Mouse (Mus musculus): ENCODE data around the gene Larp7. TPM values are rescaled to one million over a fixed set of nuclear protein-coding genes. Genes with fewer than 3 reads are reported as not detected.

Gene Larp7
- polyA plus RNA-seq, 1 experiment from 2014 or later = 25.6 TPM

DNA sequence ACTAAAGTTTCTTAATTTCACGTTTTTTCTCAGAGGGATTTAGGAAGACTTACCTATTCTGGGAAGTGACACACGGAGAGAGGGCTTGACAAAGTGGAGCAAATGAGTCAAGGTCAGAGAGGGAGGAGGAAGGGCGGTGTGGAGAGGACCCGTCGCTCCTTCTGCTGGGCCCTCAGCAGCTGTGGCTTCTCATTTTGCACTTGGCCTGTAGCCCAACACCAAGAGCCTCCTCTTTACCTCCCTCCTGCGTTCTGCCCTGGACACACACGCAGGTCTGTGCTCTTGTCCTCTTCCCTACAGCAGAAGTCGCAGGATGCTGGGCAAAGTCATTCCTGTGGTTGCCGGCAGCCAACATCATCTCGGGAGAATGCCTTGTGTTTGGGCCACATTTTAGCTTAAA, 32.0 kb downstream of the Larp7 start:
- 81% methylated on average over 10 of the region's 10 CpGs for WGBS
- ATAC-seq (ENCODE audit: low FRiP score) = no peak

GRCm38 (mm10) chr3:127520300-127520699, 32.8 kb downstream of the Larp7 start:
- H3K4me2 ChIP-seq (replicated peaks) = no peak overlapping the region
- H3K27ac ChIP-seq = no peak overlapping the region
- no peaks in the 10 kb centered on the region for H3K9me3 ChIP-seq (ENCODE audit: control insufficient read depth, low read length)
- H3K36me3 ChIP-seq (replicated peaks; ENCODE audit: control insufficient read depth, insufficient read depth) = no peaks in the 10 kb centered on the region
- no peak overlapping the region for H3K9ac ChIP-seq
- no peaks in the 10 kb centered on the region for H3K4me1 ChIP-seq (replicated peaks; ENCODE audit: control insufficient read depth, insufficient read depth, low read length)
- DNase-seq (ENCODE audit: low spot score) (no peak), ATAC-seq (ENCODE audit: low FRiP score) (no peak)
- 86% methylated on average over 6 of the region's 6 CpGs for WGBS
- H3K27me3 ChIP-seq (ENCODE audit: control insufficient read depth, insufficient read depth, low read length) = no peaks in the 10 kb centered on the region
- no peak overlapping the region for H3K4me3 ChIP-seq (replicated peaks; ENCODE audit: low read length)

More for the DNA sequence above, 32.0 kb downstream of the Larp7 start:
- H3K36me3 ChIP-seq (replicated peaks; ENCODE audit: control insufficient read depth, insufficient read depth) = no peaks in the 10 kb centered on the region
- no peak overlapping the region for H3K27ac ChIP-seq
- DNase-seq (ENCODE audit: low spot score) = no peak
- no peaks in the 10 kb centered on the region for H3K9me3 ChIP-seq (ENCODE audit: control insufficient read depth, low read length)
- H3K4me1 ChIP-seq (replicated peaks; ENCODE audit: control insufficient read depth, insufficient read depth, low read length) = no peaks in the 10 kb centered on the region
- no peaks in the 10 kb centered on the region for H3K27me3 ChIP-seq (ENCODE audit: control insufficient read depth, insufficient read depth, low read length)
- no peak overlapping the region for H3K4me3 ChIP-seq (replicated peaks; ENCODE audit: low read length)
- no peak overlapping the region for H3K9ac ChIP-seq
- H3K4me2 ChIP-seq (replicated peaks) = no peak overlapping the region

GRCm38 (mm10) chr3:127515251-127515650, 37.9 kb downstream of the Larp7 start:
- H3K27me3 ChIP-seq (ENCODE audit: control insufficient read depth, insufficient read depth, low read length) = no peaks in the 10 kb centered on the region
- no peak overlapping the region for H3K4me2 ChIP-seq (replicated peaks)
- H3K36me3 ChIP-seq (replicated peaks; ENCODE audit: control insufficient read depth, insufficient read depth) = no peaks in the 10 kb centered on the region
- no peak overlapping the region for H3K4me3 ChIP-seq (replicated peaks; ENCODE audit: low read length)
- no peak overlapping the region for H3K9ac ChIP-seq
- H3K4me1 ChIP-seq (replicated peaks; ENCODE audit: control insufficient read depth, insufficient read depth, low read length) = no peaks in the 10 kb centered on the region
- DNase-seq (ENCODE audit: low spot score) = no peak
- 94% methylated on average over 1 of the region's 1 CpGs for WGBS
- ATAC-seq (ENCODE audit: low FRiP score) = no peak
- no peak overlapping the region for H3K27ac ChIP-seq
- no peaks in the 10 kb centered on the region for H3K9me3 ChIP-seq (ENCODE audit: control insufficient read depth, low read length)

- DNase-seq (ENCODE audit: low spot score) (no peak), ATAC-seq (ENCODE audit: low FRiP score) (no peak)
- H3K9ac ChIP-seq = no peak overlapping the region
- no peak overlapping the region for H3K4me2 ChIP-seq (replicated peaks)
- H3K27ac ChIP-seq = no peak overlapping the region
- H3K9me3 ChIP-seq (ENCODE audit: control insufficient read depth, low read length) = no peaks in the 10 kb centered on the region
- H3K4me3 ChIP-seq (replicated peaks; ENCODE audit: low read length) = no peak overlapping the region
- WGBS = 91% methylated on average over 2 of the region's 2 CpGs
- H3K4me1 ChIP-seq (replicated peaks; ENCODE audit: control insufficient read depth, insufficient read depth, low read length) = no peaks in the 10 kb centered on the region
- no peaks in the 10 kb centered on the region for H3K36me3 ChIP-seq (replicated peaks; ENCODE audit: control insufficient read depth, insufficient read depth)
- no peaks in the 10 kb centered on the region for H3K27me3 ChIP-seq (ENCODE audit: control insufficient read depth, insufficient read depth, low read length)
Measured at GRCm38 (mm10) chr3:127513699-127514098, 39.5 kb downstream of the Larp7 start.

DNA sequence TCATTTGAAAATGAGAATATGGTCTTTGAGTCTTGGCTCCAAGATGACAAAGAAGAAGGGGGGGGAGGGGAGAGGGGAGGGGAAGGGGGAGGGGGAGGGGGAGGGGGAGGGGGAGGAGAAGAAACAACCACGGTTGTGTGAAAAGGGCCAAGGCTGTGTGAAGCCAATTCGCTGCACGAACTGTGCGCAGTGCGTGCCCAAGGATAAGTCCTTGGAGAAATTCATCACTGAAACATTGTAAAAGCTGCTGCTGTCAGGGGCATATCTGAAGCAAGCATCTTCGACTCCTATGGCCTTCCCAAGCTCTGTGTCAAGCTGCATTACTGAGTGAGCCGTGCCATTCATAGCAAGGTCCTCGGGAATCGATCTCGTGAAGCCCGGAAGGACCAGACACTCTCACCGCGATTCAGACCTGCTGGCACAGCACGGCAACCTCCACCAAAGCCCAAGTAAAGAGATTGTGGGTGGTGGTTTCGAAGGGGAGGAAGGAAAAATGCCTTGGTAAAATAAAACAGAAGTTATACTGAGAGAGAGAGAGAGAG, 40.3 kb downstream of the Larp7 start:
- Histone ChIP-seq H3K27ac (no peak overlapping the region), H3K4me3 (replicated peaks; ENCODE audit: low read length) (no peak overlapping the region), H3K27me3 (ENCODE audit: control insufficient read depth, insufficient read depth, low read length) (no peaks in the 10 kb centered on the region), H3K36me3 (replicated peaks; ENCODE audit: control insufficient read depth, insufficient read depth) (no peaks in the 10 kb centered on the region), H3K9ac (no peak overlapping the region), H3K9me3 (ENCODE audit: control insufficient read depth, low read length) (no peaks in the 10 kb centered on the region), H3K4me1 (replicated peaks; ENCODE audit: control insufficient read depth, insufficient read depth, low read length) (no peaks in the 10 kb centered on the region), H3K4me2 (replicated peaks) (no peak overlapping the region)
- ATAC-seq (ENCODE audit: low FRiP score) = no peak
- no peak for DNase-seq (ENCODE audit: low spot score)
- WGBS = 72% methylated on average over 15 of the region's 15 CpGs

DNA sequence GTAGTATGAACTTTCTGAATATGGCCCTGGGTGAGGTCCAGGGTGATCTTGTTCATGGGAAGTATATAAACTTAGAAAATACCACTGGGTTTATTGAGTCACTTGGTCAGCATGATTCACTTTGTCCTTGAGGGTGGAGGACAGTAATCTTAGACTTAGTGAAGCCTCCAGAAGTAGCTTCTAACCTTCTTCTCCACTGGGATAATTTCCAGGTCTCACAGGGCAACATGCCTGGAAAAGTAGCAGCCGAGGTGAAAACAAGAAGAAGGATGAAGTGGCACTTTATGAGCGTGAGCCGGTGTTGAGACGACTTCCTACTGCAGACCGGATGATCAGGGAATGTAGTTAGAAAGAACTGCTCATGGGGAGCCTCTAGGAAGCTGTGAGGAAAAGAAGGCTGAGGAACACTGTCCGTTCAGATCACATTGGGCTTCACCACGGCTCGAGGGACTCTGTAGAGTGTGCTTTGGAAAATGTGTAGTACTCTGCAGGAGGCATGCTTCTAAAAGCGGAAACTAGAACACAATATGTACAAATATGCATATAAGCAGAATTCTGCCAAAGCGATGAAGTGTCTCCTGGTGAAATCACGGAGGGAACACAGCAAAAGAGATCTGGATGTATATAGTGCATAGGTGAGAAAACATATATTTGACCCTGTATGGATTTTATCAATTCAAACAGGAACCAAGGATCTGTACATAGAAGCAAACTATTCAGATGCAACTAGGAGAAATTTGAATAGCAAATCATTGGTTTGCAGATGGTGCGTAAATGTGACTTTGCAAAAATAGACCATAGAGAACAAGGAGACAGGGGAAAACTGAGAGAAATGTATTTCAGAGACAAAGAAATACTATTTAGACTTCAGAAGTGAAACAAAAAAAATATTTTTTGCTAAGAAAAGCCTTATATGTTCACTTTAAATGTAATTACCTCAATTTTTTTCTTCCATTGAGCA, 41.1 kb downstream of the Larp7 start:
- Histone ChIP-seq H3K36me3 (replicated peaks; ENCODE audit: control insufficient read depth, insufficient read depth) (no peaks in the 10 kb centered on the region), H3K4me3 (replicated peaks; ENCODE audit: low read length) (no peak overlapping the region), H3K9ac (no peak overlapping the region), H3K9me3 (ENCODE audit: control insufficient read depth, low read length) (no peaks in the 10 kb centered on the region), H3K27me3 (ENCODE audit: control insufficient read depth, insufficient read depth, low read length) (no peaks in the 10 kb centered on the region), H3K27ac (no peak overlapping the region), H3K4me1 (replicated peaks; ENCODE audit: control insufficient read depth, insufficient read depth, low read length) (no peaks in the 10 kb centered on the region), H3K4me2 (replicated peaks) (no peak overlapping the region)
- DNase-seq (ENCODE audit: low spot score) (no peak), ATAC-seq (ENCODE audit: low FRiP score) (no peak)
- WGBS = 80% methylated on average over 12 of the region's 12 CpGs

DNA sequence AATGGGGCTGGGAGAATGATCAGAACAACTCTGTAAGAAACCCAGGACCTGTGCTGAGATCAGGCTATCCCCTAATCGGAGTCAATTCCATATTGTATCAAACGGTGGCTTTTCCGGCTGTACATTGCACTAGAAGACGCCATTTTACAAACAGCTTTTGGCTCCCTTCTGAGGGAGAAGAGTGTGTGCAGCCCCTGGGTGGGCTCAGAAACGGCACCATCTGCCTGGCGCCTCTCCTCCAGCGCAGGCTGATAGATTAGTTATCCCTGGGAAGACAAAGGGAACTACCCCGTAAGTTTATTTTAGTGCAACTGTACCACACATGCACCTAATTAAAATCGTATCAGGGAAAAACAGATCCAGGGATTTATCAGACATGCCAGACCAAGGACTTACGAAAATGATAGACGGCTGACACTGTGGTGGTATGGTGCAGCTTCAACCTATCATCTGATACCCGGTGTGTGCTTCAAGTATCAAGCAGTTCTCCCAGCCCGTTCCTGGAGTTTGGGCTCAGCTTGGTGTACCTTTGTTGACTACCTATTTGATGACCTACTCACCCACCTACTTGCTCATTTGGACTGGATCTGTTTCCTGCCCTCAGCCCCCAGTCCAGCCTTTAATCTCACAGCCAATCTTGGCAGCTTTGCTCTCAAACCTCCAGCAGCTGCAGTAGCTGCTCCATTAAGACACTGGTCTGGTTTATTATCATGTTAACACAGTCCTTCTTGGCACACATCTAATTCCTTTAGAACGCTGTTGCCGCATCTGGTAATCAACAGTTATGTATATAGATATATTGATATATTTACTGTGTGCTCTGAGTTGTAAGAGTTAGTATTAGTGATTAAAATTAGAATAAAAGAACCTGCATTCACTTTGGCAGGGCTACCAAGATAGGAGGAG, 45.0 kb downstream of the Larp7 start:
- Histone ChIP-seq H3K9ac (no peak overlapping the region), H3K9me3 (ENCODE audit: control insufficient read depth, low read length) (peaks cover 5% of the 10 kb centered on the region; the same call in 1 of the 2 replicates), H3K27ac (no peak overlapping the region), H3K4me1 (replicated peaks; ENCODE audit: control insufficient read depth, insufficient read depth, low read length) (no peaks in the 10 kb centered on the region), H3K27me3 (ENCODE audit: control insufficient read depth, insufficient read depth, low read length) (no peaks in the 10 kb centered on the region), H3K4me3 (replicated peaks; ENCODE audit: low read length) (no peak overlapping the region), H3K36me3 (replicated peaks; ENCODE audit: control insufficient read depth, insufficient read depth) (no peaks in the 10 kb centered on the region), H3K4me2 (replicated peaks) (no peak overlapping the region)
- no peak for ATAC-seq (ENCODE audit: low FRiP score)
- WGBS = 80% methylated on average over 15 of the region's 15 CpGs
- no peak for DNase-seq (ENCODE audit: low spot score)

GRCm38 (mm10) chr3:127498742-127499400, 54.3 kb downstream of the Larp7 start, which contains the start of gene Ank2:
Gene Ank2, minus strand, starts transcription at chr3:127499350.
- peak within 1 kb of the TSS; percentile 84 for H3K9ac ChIP-seq
- H3K27ac ChIP-seq = peak within 1 kb of the TSS; percentile 28
- no peaks in the 10 kb centered on the region for H3K36me3 ChIP-seq (replicated peaks; ENCODE audit: control insufficient read depth, insufficient read depth)
- DNase-seq (ENCODE audit: low spot score) (peak; percentile 65), ATAC-seq (ENCODE audit: low FRiP score) (peak; percentile 83)
- H3K9me3 ChIP-seq (ENCODE audit: control insufficient read depth, low read length) = peaks cover 5% of the 10 kb centered on the region; the same call in 1 of the 2 replicates
- under 1% methylated on average over 60 of the region's 62 CpGs for WGBS
- H3K27me3 ChIP-seq (ENCODE audit: control insufficient read depth, insufficient read depth, low read length) = no peaks in the 10 kb centered on the region
- H3K4me2 ChIP-seq (replicated peaks) = peak within 1 kb of the TSS; percentile 94
- peak within 1 kb of the TSS; percentile 54 for H3K4me3 ChIP-seq (replicated peaks; ENCODE audit: low read length)
- 0 out of 2 replicates have a peak, but pooled peaks cover 10% of the 10 kb centered on the region for H3K4me1 ChIP-seq (replicated peaks; ENCODE audit: control insufficient read depth, insufficient read depth, low read length)
